Mouse (Mus musculus): ENCODE data around the gene Asb15. TPM values are rescaled to one million over a fixed set of nuclear protein-coding genes. Genes with fewer than 3 reads are reported as not detected.

Asb15 gene
- polyA plus RNA-seq, 1 experiment: not detected

- no peak overlapping the region for H3K4me3 ChIP-seq (ENCODE audit: insufficient read depth, low read depth, low read length)
- TF ChIP-seq POLR2A (IDR thresholded peaks at IDR 0.05; ENCODE audit: insufficient read depth, low read depth, low read length): no peak
- no peak for TF ChIP-seq CTCF (IDR thresholded peaks at IDR 0.05; ENCODE audit: insufficient read depth, low read depth, low read length)
- H3K27ac ChIP-seq (ENCODE audit: insufficient read depth, low read depth, low read length): no peak overlapping the region
- no peaks in the 10 kb centered on the region for H3K4me1 ChIP-seq (ENCODE audit: control insufficient read depth, insufficient read depth, low read length)
Observed at GRCm38 (mm10) chr6:24573319-24573718, 45.4 kb downstream of the Asb15 start.

- no peaks in the 10 kb centered on the region for H3K4me1 ChIP-seq (ENCODE audit: control insufficient read depth, insufficient read depth, low read length)
- H3K27ac ChIP-seq (ENCODE audit: insufficient read depth, low read depth, low read length): no peak overlapping the region
- TF ChIP-seq POLR2A (IDR thresholded peaks at IDR 0.05; ENCODE audit: insufficient read depth, low read depth, low read length) (no peak), CTCF (IDR thresholded peaks at IDR 0.05; ENCODE audit: insufficient read depth, low read depth, low read length) (no peak)
- no peak overlapping the region for H3K4me3 ChIP-seq (ENCODE audit: insufficient read depth, low read depth, low read length)
- 86% methylated on average over 3 of the region's 3 CpGs for WGBS
Observed at GRCm38 (mm10) chr6:24583456-24583855, 55.5 kb downstream of the Asb15 start.

DNA sequence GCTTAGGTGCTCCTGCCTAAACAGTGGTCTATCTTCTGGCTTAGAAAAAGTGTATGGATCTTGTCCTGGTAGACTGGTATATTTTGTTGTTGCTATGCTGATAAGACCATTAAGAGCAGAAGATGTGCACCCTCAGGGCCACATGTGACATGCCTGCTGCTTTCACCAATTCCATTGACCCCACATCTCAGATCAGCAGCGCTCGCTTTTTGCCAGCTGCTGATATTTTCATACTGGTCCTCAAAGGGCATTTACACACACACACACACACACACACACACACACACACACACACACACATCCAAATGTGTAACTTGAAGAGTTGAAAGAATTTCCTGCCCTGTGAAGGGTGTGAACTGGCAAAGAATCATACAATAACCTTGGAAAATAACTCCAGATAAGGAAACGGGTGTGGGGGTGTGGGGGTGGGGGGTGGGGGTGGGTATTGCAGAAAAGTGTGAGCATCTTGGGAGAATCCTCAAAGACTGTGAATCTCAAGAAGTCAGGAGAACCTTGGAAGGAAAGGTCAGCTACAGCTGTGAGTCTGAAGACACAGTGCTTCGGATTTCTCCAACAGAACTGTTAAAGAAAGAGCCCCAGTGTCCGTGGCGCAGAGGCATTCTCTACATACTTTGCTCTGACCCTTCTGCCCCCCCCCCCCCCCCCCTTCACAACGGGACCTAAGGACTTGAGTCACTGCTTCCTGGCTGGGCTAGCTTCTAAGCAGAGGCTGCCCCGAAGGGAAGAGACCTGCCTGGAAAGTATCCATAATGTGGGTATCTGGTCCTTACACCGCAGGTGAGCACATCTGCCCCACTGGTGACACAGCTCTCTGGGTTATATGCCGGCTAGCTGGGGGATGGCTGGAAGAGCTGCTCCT is 57.7 kb downstream of the Asb15 start:
- TF ChIP-seq POLR2A (IDR thresholded peaks at IDR 0.05; ENCODE audit: insufficient read depth, low read depth, low read length): no peak
- TF ChIP-seq CTCF (IDR thresholded peaks at IDR 0.05; ENCODE audit: insufficient read depth, low read depth, low read length): no peak
- Histone ChIP-seq H3K27ac (ENCODE audit: insufficient read depth, low read depth, low read length) (no peak overlapping the region), H3K4me3 (ENCODE audit: insufficient read depth, low read depth, low read length) (no peak overlapping the region), H3K4me1 (ENCODE audit: control insufficient read depth, insufficient read depth, low read length) (no peaks in the 10 kb centered on the region)
- 71% methylated on average over 10 of the region's 10 CpGs for WGBS

DNA sequence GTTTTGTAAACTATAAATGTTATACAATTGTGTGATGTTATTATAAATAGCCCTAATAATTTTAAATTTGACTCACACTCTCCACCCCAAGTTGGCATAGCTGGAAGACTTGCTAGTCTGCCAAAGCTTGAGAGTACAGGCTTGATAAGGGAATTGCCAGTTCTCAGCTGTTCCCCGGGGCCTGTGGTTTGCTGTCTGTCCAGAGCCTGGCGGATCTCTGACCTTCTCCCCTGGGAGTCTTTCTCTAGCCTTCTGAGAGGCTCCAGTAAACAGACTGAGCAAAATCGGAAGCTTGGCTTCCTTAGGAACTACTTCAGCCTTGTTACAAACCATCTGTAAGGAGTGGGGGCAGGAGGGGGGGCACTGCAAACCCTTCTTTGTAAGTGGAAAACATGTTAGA is 58.9 kb downstream of the Asb15 start:
- no peak for TF ChIP-seq POLR2A (IDR thresholded peaks at IDR 0.05; ENCODE audit: insufficient read depth, low read depth, low read length)

GRCm38 (mm10) chr6:24590282-24590681 is 62.3 kb downstream of the Asb15 start:
- TF ChIP-seq POLR2A (IDR thresholded peaks at IDR 0.05; ENCODE audit: insufficient read depth, low read depth, low read length) (no peak), CTCF (IDR thresholded peaks at IDR 0.05; ENCODE audit: insufficient read depth, low read depth, low read length) (no peak)
- no peaks in the 10 kb centered on the region for H3K4me1 ChIP-seq (ENCODE audit: control insufficient read depth, insufficient read depth, low read length)
- no peak overlapping the region for H3K27ac ChIP-seq (ENCODE audit: insufficient read depth, low read depth, low read length)
- WGBS: 89% methylated on average over 5 of the region's 5 CpGs
- no peak overlapping the region for H3K4me3 ChIP-seq (ENCODE audit: insufficient read depth, low read depth, low read length)

More for the DNA sequence above, 58.9 kb downstream of the Asb15 start:
- no peaks in the 10 kb centered on the region for H3K4me1 ChIP-seq (ENCODE audit: control insufficient read depth, insufficient read depth, low read length)
- peak overlapping the region; percentile 20; the same call in 1 of the 2 replicates for H3K27ac ChIP-seq (ENCODE audit: insufficient read depth, low read depth, low read length)
- no peak overlapping the region for H3K4me3 ChIP-seq (ENCODE audit: insufficient read depth, low read depth, low read length)
- 41% methylated on average over 3 of the region's 3 CpGs for WGBS

DNA sequence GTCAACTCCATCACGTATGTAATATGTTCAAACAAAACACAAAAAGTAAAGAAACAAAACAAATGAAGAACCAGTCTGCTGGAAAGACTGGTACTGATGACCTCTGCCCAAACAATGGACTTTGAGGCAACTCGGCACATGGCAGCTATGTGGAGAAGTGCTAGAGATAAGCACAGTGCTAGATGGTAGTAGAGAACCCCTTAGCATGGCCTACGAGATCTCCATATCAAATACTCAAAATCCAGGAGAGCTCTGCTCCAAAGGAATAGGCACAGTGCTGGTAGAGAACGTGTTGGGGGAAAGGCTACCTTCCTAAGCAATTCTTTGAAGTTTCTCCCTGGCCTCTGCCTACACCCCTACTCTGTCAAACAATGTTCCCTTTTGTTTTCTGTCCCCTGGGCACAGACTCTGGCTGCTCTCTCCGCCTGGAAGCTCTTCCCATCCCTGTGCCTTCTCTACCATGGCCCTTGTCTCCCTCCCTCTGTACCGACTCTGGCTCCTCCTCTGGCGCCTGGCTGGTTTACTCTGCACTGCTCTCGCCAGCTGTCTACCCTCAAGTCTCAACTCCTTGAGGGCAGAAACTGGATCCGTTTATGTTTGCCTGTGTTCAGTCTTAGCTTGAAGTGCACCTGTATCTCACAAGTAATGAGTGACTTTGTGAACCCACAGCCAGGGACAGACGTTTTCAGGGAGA is 63.7 kb downstream of the Asb15 start:
- no peaks in the 10 kb centered on the region for H3K4me1 ChIP-seq (ENCODE audit: control insufficient read depth, insufficient read depth, low read length)
- 69% methylated on average over 10 of the region's 10 CpGs for WGBS
- TF ChIP-seq POLR2A (IDR thresholded peaks at IDR 0.05; ENCODE audit: insufficient read depth, low read depth, low read length) (no peak), CTCF (IDR thresholded peaks at IDR 0.05; ENCODE audit: insufficient read depth, low read depth, low read length) (no peak)

GRCm38 (mm10) chr6:24597500-24597899 is 69.6 kb downstream of the Asb15 start, which contains the start of gene Lmod2:
Lmod2 (plus strand) TSS chr6:24597762.
- H3K4me3 ChIP-seq (ENCODE audit: insufficient read depth, low read depth, low read length): no peak within 1 kb of the TSS
- no peak for TF ChIP-seq POLR2A (IDR thresholded peaks at IDR 0.05; ENCODE audit: insufficient read depth, low read depth, low read length)
- no peak for TF ChIP-seq CTCF (IDR thresholded peaks at IDR 0.05; ENCODE audit: insufficient read depth, low read depth, low read length)
- WGBS: 82% methylated on average over 10 of the region's 10 CpGs
- no peaks in the 10 kb centered on the region for H3K4me1 ChIP-seq (ENCODE audit: control insufficient read depth, insufficient read depth, low read length)
- H3K27ac ChIP-seq (ENCODE audit: insufficient read depth, low read depth, low read length): no peak within 1 kb of the TSS

More for the DNA sequence above, 63.7 kb downstream of the Asb15 start:
- Histone ChIP-seq H3K27ac (ENCODE audit: insufficient read depth, low read depth, low read length) (no peak overlapping the region), H3K4me3 (ENCODE audit: insufficient read depth, low read depth, low read length) (no peak overlapping the region)

- Histone ChIP-seq H3K4me1 (ENCODE audit: control insufficient read depth, insufficient read depth, low read length) (no peaks in the 10 kb centered on the region), H3K27ac (ENCODE audit: insufficient read depth, low read depth, low read length) (no peak overlapping the region), H3K4me3 (ENCODE audit: insufficient read depth, low read depth, low read length) (no peak overlapping the region)
- WGBS: 94% methylated on average over 6 of the region's 6 CpGs
- TF ChIP-seq CTCF (IDR thresholded peaks at IDR 0.05; ENCODE audit: insufficient read depth, low read depth, low read length) (no peak), POLR2A (IDR thresholded peaks at IDR 0.05; ENCODE audit: insufficient read depth, low read depth, low read length) (no peak)
Observed at GRCm38 (mm10) chr6:24599179-24599578, 71.2 kb downstream of the Asb15 start.

DNA sequence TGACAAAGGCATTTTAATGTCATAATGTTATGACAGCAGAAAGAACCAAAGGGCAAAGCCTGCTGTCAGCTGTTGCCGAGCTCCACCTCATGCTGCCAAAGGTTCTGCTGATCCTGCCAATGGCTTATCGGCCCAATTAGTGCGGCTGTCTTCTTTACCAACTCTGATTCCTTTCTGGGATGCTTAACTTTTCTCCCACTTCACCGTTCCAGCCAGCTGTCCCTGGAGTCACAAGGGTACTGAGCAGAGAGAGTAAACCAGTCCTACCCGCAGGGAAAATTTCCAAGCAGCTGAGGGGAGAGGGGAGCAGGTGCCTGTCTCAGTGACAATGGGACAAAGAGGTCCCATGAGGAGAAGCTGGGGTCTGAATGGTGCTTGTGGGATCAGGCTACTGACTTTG is 71.7 kb downstream of the Asb15 start:
- no peak for TF ChIP-seq CTCF (IDR thresholded peaks at IDR 0.05; ENCODE audit: insufficient read depth, low read depth, low read length)
- TF ChIP-seq POLR2A (IDR thresholded peaks at IDR 0.05; ENCODE audit: insufficient read depth, low read depth, low read length): no peak
- Histone ChIP-seq H3K4me3 (ENCODE audit: insufficient read depth, low read depth, low read length) (no peak overlapping the region), H3K27ac (ENCODE audit: insufficient read depth, low read depth, low read length) (no peak overlapping the region), H3K4me1 (ENCODE audit: control insufficient read depth, insufficient read depth, low read length) (no peaks in the 10 kb centered on the region)
- 59% methylated on average over 5 of the region's 5 CpGs for WGBS
